Mouse (Mus musculus) lung, adult 2 months (tissue): ENCODE data around the gene Gm16867.
"Not testable (repeated sequence)": the region's sequence is repeated elsewhere in the genome, so short reads cannot be mapped to it uniquely, and the experiment has no call there.

ENCODE experiments used
- CTCF ChIP-seq: fragments of 200-500 bp; IDR thresholded peaks from 2 replicates; pipeline ENCODE4 v1.5.1; 2011; ENCODE audit warnings: mild to moderate bottlenecking, low read length, control low read depth; ENCODE audit not compliant: insufficient read depth
- POLR2A ChIP-seq: fragments of 200-500 bp; IDR thresholded peaks from 2 replicates; pipeline ENCODE4 v1.6.1; 2011; ENCODE audit warnings: low read depth, mild to moderate bottlenecking, control low read depth, low read length, borderline replicate concordance; ENCODE audit errors: extremely low read depth

DNA sequence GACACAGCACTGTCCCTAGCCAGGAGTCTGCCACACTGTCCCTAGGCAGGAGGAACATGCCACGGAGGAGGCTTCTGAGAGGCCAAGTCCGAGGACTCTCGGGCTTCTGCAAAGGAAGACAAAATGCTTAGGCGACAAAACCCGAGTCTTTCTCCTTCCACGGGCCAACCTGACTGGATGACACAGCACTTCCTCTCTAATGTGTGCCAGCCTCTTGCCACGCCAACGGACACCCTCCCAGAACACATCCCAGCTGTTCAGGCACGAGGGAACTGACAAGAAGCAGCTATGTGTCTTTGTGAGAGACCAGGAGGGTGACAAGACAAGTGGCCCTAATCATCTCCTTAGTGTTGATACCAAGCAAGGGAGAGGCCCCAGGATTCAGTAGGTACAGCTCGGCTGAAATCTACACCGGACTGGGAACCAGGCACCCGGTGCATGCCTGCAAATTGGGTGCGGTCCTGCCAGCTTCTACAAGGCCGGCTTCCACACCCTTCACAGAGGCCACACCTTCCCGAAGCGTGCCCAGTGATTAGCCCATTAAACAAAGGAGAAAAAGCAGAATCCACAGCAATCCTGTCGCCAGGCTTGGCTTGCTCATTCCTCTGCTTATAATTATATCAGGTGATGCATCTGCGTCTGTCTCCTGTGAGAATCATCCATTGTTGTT, 17.6 kb downstream of the Gm16867 start:
- TF ChIP-seq CTCF, POLR2A: not testable (repeated sequence)
